Mouse (Mus musculus): ENCODE measurements around the gene En2. TPM values are rescaled to one million over a fixed set of nuclear protein-coding genes. Genes with fewer than 3 reads are reported as not detected.

The En2 gene
- total and polyA plus RNA-seq, 3 experiments = not detected

- dilution Hi-C loops (cut with MboI; ENCODE audit: extremely low pct_ligation_motif_present, extremely low pct_unique_long_range_greater_than_20kb, low sequenced_read_pairs) (no loop called here), in situ Hi-C loops (cut with MboI; ENCODE audit: low pct_ligation_motif_present, low pct_unique_long_range_greater_than_20kb, low sequenced_read_pairs) (no loop called here)
- TF ChIP-seq ZKSCAN1 (IDR thresholded peaks at IDR 0.05; ENCODE audit: borderline replicate concordance, low read depth, low read length) = no peak
- no peak for TF ChIP-seq POLR2AphosphoS2 (IDR thresholded peaks at IDR 0.05; ENCODE audit: low read depth, low read length)
- TF ChIP-seq NELFE (IDR thresholded peaks at IDR 0.05; ENCODE audit: low read depth, low read length) = no peak
- no peak for TF ChIP-seq SMC3 (IDR thresholded peaks at IDR 0.05; ENCODE audit: low read depth, low read length)
- TF ChIP-seq ELF1 (IDR thresholded peaks at IDR 0.05; ENCODE audit: low read depth, low read length) = no peak
- no peak for TF ChIP-seq MAFK (IDR thresholded peaks at IDR 0.05; ENCODE audit: insufficient replicate concordance, low read length)
- no peak for TF ChIP-seq JUND (conservative IDR thresholded peaks at IDR 0.05; ENCODE audit: low read depth, low read length)
- TF ChIP-seq E2F4 (IDR thresholded peaks at IDR 0.05; ENCODE audit: insufficient replicate concordance, low read depth, low read length) = no peak
- TF ChIP-seq TCF12 (IDR thresholded peaks at IDR 0.05; ENCODE audit: low read depth, low read length) = no peak
- TF ChIP-seq KAT2A (IDR thresholded peaks at IDR 0.05; ENCODE audit: insufficient replicate concordance, low read length) = no peak
- Histone ChIP-seq H3K4me2 (ENCODE audit: insufficient read depth, low read depth, poor library complexity, severe bottlenecking) (no peak overlapping the region), H3K27me3 (replicated peaks) (peaks cover 61% of the 10 kb centered on the region), H3K79me2 (replicated peaks; ENCODE audit: control insufficient read depth, extremely low read depth, insufficient read depth, poor library complexity, severe bottlenecking) (no peaks in the 10 kb centered on the region), H3K9ac (ENCODE audit: insufficient read depth, low read depth) (no peak overlapping the region), H3K4me3 (replicated peaks in 1 of 3; ENCODE audit: low read depth in 2 of 3, low read length in 2 of 3, poor library complexity in 1 of 3) (no peak overlapping the region), H3K27ac (ENCODE audit: insufficient read depth, low read depth) (no peak overlapping the region), H3K9me3 (replicated peaks; ENCODE audit: low read length) (no peaks in the 10 kb centered on the region), H3K4me1 (ENCODE audit: control insufficient read depth in 1 of 2, insufficient read depth in 2 of 2) (no peaks in the 10 kb centered on the region), H3K36me3 (replicated peaks in 1 of 2; ENCODE audit: control insufficient read depth in 1 of 2, insufficient read depth in 1 of 2, low read length in 1 of 2) (no peaks in the 10 kb centered on the region)
- DNase-seq (ENCODE audit: extremely low read depth) = no peak
Observed at GRCm38 (mm10) chr5:28159072-28159458, 6.4 kb upstream of the En2 start.

- Histone ChIP-seq H3K36me3 (replicated peaks in 1 of 2; ENCODE audit: control insufficient read depth in 1 of 2, insufficient read depth in 1 of 2, low read length in 1 of 2) (no peaks in the 10 kb centered on the region), H3K4me2 (ENCODE audit: insufficient read depth, low read depth, poor library complexity, severe bottlenecking) (no peak overlapping the region), H3K27ac (ENCODE audit: insufficient read depth, low read depth) (no peak overlapping the region), H3K27me3 (replicated peaks) (peaks cover 55% of the 10 kb centered on the region), H3K4me3 (replicated peaks in 1 of 3; ENCODE audit: low read depth in 2 of 3, low read length in 2 of 3, poor library complexity in 1 of 3) (no peak overlapping the region), H3K9ac (ENCODE audit: insufficient read depth, low read depth) (no peak overlapping the region), H3K9me3 (replicated peaks; ENCODE audit: low read length) (peaks cover 1% of the 10 kb centered on the region), H3K4me1 (ENCODE audit: control insufficient read depth in 1 of 2, insufficient read depth in 2 of 2) (no peaks in the 10 kb centered on the region), H3K79me2 (replicated peaks; ENCODE audit: control insufficient read depth, extremely low read depth, insufficient read depth, poor library complexity, severe bottlenecking) (no peaks in the 10 kb centered on the region)
- no peak for DNase-seq (ENCODE audit: extremely low read depth)
- in situ Hi-C loops (cut with MboI; ENCODE audit: low pct_ligation_motif_present, low pct_unique_long_range_greater_than_20kb, low sequenced_read_pairs) = no loop called here
- dilution Hi-C loops (cut with MboI; ENCODE audit: extremely low pct_ligation_motif_present, extremely low pct_unique_long_range_greater_than_20kb, low sequenced_read_pairs) = no loop called here
- no peak for TF ChIP-seq TBP (conservative IDR thresholded peaks at IDR 0.05; ENCODE audit: low read depth, low read length)
- no peak for TF ChIP-seq HCFC1 (IDR thresholded peaks at IDR 0.05; ENCODE audit: low read depth, low read length)
- no peak for TF ChIP-seq ELF1 (IDR thresholded peaks at IDR 0.05; ENCODE audit: low read depth, low read length)
- TF ChIP-seq POLR2AphosphoS2 (IDR thresholded peaks at IDR 0.05; ENCODE audit: low read depth, low read length) = no peak
- TF ChIP-seq MAFK (IDR thresholded peaks at IDR 0.05; ENCODE audit: insufficient replicate concordance, low read length) = no peak
- TF ChIP-seq SIN3A (IDR thresholded peaks at IDR 0.05; ENCODE audit: low read length) = no peak
Observed at GRCm38 (mm10) chr5:28159891-28160470, 5.5 kb upstream of the En2 start.

Measured in CH12.LX (cell line).